Mouse (Mus musculus): Measurements from ENCODE around the gene Ebf1.

Gene Ebf1

DNA sequence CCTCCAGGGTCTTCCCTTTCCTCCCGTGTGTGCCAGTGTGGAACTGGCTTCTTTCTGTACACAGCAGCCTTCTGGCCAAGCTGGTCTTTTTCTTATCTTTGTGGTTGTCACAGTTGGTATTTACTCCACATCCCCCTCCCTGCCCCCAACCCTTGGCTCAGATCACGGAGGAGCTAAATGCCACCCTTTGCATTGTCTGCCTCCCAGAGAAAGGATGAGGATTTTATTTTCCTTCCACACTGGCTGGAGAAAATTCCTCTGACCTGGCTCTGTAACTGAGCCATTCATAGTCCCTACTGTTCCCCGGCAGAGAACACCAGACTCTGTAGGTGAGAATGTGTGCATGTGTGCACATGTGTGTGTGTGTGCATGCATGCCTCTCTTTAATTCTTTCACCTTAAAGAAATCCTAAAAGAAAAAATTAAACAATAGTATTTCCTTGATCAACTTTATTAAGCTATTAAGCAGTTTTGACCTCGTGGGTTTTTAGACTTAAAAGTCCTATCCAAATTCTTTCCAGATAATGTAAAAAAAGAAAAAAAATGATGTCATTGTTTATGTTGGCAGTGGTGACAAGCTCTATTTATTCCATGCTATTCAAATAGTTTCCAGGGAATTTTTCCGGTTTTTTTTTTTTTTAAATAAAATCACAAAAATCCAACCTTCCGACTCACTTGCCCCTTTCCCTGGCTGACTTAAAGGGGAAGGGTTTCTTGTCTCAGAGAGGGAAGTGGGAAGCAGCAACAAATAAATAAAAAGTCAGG, 123.3 kb downstream of the Ebf1 start:
- no peak for DNase-seq (ENCODE audit: low spot score)

DNA sequence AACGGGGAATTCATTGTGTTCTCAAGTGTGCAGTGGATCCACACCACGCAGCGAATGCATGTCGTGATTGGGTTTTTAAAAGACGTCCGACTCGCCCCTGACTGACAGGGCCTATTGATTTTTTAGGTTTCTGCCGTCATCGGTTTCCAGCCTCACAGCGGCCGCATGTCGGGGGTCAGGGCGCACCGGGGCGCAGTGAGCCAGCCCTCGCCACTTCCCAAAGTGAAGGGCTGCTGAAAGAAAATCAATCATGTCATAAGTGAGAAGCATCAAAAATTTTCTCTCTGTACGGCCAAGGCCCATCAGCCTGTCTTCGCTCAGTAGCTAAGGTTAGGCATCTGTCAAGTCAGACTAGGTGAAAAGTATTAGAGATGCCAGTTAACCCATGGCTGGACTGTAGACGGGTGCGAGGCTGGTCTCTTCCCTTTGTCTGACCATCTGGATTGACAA, 124.0 kb downstream of the Ebf1 start:
- no peak for DNase-seq (ENCODE audit: low spot score)

DNA sequence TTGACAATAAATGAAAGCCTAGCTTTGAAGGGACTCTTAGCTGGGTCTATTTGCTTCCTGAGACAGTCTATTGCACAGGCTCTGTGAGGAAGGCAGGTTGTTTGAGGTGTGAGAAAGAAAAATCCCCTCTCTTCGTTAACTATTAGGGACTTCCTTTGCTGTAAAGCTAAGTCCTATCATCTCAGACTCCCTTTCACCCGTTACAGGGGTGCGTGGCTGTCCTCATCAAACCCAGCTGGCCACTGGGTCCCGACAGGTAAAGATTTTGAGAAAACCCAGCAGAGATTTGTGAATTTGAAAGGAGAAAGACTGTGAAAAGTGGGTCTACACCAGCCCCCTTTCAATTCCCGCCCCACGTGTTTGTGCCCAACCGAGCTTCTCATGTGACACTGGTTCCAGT, 127.3 kb downstream of the Ebf1 start:
- no peak for DNase-seq (ENCODE audit: low spot score)

DNA sequence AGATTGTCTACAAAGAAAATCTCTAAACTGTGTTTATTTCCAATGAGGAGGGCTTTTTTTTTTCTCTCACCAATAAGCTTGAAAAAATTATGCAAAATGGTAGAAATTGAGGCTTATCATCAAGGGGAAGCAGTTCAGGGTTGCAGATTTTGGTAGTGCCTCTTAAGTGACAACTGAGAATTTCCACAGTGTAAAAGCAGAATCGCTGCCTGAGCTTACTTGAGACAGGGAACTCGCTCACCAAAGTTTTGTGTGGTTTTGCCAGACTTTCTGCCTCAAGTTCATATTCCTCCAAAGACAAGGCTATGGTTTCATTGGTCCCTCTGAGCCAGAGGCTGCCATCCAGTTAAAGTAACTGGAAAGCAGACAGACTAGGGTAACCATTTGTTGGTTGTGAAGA, 128.8 kb downstream of the Ebf1 start:
- no peak for DNase-seq (ENCODE audit: low spot score)

DNA sequence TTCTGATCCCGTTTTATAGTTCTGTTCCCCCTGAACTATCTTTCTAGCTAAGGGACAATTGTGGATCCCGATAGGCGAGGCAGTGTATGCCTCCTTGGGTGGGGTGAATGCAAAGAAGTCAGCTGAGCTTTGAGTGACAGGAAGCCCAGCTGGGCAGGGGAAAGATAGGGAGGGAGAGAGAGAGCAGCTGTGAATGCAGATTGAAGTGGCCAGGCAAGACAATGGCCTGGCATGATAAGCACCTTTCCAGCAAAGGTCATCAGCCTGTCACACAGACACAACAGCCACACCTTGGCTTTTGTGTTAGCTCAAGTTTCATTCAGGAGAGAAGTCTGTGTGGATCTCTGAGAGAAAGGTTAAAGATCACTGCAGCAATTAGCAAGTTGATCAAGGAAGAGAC, 129.6 kb downstream of the Ebf1 start:
- DNase-seq (ENCODE audit: low spot score): no peak

DNA sequence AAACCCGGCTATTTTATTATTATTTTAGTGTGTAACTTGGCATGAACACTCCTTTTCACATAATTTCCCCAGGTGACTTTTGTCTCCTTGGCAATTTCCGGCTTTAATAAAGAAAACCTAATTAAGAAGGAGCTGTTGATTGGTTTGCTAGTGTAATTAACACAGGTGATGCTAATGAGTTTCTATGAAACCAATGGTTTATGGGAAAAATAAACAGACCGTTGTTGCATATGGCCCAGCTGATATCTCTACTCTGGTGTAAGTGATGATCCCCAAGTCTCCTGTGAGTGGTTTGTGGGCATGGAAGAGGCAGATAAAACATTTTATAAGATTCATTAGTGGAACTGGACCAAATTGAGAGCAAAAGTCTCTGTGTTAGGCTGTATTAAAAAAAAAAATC, 132.2 kb downstream of the Ebf1 start:
- no peak for DNase-seq (ENCODE audit: low spot score)

DNA sequence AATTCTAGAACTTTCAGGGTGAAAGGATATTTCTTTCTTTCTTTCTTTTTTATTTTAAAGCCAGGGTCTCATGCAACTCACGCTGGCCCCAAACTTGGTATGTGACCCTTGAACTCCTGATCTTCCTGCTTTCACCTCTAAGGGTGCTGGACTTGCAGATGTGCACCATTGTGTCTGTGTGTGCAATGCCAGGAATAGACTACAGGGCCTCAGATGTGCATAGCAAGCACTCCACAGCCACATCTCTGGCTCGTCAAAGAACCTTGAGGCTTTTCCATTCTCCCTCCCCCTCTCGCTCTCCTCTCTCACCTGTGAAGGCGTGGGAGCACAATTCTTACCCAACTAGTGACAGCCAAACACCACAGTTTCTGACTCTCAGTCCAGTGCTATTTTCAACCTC, 137.2 kb downstream of the Ebf1 start:
- DNase-seq (ENCODE audit: low spot score): no peak

DNA sequence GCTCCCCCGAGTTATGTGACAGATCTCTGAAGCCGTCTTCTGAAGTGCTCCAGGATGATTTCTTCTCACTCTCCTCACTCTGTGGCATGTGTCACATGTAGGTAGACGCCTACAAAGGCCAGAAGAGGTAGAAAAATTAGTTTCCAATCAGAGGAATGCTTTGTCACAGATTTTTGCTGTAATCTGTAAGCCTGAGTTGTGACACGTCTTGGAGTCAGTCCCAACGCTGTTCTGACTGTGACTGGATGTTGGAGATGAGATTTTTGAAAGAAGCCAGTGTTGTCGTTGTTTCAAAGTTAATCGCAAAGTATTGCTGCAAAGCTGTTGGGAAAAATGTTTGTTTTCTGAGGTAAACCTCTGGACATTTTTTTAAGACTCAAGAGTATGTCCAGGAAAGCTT, 139.2 kb downstream of the Ebf1 start:
- DNase-seq (ENCODE audit: low spot score): no peak

DNA sequence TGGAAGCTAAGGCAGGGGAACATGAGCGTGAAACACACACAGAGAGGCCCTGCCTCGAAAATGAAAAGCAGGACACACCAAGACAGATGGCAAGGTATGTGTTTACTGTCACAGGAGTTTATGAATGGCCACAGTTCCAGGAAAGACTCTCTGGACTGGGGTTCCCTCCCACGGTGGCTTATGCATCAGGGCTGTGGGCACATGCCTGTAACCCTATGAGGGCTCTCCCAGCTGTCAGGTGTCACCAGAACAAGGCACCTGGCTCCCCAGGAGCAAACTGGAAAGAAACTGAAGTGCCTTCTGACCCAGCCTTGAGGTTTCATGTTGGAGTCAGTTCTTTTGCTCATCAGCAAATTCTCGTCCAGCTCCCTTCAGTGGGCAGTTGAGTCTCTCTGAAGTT, 141.7 kb downstream of the Ebf1 start:
- no peak for DNase-seq (ENCODE audit: low spot score)

DNA sequence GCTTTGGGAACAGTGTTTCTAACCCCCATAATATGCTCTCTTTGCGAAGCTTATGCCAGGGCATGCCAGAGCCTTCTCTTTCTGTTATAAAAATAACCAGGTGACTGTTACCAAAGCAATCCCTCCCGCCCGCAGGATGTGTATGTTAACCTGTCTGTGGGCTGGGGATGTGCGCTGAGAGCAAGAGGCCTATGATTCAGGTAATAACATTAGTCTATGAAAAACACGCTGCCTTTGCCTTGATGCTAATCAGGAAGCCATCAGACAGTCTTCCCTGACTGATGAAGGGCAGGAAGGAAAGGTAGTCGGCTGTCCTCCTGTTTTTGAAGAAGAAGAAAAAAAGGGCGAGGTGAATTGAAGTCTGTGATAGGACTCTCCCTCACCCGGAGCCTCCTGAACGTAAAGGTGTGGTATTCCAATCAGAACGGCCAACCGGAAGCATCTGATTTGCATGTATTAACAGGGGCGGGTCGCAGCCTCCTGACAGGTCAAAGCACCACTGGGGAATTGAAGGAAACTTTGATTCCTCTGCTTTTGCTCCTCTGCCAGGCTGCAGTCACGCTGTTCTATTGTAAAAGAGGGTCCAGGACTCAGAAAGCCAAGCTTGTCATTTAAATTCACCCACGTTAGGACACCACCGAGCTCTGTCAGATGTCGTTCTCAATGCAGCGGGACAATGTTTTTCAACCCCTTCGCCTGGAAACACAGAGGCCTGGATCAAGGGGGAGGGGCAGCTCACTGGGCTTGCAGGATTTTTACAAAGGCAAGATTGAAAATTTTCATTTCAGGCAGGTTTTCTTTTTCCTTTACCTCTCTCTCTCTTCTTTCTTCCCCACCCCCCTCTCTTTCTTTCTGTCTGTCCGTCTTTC, 144.2 kb downstream of the Ebf1 start:
- DNase-seq (ENCODE audit: low spot score): no peak

DNA sequence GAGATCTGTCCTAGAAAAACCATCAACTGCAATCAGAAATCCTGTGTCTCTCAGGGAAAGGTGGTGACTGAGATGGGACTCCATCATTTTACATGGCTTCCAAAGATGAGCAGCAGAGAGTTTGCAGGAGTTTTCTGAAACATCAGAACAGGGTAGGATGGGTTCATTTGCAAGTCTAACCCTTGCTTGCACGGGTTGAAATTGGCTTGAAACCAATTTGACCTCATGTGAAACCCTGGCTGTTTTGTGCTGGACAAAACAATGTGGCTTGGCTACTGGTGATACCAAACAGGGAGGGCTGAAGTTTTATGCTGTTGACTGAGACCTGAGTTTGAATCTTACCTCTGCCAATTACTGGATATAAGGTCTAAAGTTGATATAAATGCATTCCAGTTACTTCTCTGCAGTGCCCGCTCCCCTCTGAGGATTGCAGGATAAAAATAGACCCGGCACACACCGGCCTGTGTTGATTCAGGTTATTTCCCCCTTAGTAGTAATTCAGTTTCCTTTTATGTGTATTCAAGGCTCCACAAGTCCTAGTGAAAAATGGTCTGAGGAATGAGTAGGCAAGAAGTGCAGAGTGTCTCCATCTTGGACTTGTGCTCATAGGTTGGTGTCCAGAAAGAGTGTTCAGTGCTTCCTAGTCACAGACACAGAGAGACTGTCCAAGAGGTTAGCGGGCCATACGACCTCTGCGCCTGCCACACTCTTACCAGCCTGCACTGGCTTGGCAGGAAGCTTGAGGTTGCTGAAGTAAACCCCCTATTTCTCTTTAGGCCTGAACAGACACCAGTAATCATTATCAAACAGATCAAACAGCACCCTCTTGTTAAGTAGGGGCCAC, 147.1 kb downstream of the Ebf1 start:
- DNase-seq (ENCODE audit: low spot score): no peak

DNA sequence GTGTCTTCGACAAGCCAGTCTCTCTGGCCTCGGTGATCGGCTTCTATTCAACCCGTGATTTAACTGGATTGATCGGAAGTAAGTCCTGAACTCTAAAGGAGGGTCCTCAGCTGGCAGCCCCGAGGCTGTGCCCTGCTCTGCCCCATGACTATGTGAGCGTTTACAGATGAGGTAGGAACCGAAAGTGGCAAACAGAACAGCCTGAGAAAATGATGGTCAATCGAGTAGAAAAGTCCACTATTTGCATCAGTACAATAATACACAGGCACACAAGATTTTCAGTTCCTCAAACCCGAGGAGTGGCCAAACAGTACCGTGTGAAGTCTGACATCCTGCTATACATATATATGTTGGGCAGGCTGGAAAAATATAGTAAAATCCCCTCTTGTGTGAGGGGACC, 147.9 kb downstream of the Ebf1 start:
- DNase-seq (ENCODE audit: low spot score): no peak

DNA sequence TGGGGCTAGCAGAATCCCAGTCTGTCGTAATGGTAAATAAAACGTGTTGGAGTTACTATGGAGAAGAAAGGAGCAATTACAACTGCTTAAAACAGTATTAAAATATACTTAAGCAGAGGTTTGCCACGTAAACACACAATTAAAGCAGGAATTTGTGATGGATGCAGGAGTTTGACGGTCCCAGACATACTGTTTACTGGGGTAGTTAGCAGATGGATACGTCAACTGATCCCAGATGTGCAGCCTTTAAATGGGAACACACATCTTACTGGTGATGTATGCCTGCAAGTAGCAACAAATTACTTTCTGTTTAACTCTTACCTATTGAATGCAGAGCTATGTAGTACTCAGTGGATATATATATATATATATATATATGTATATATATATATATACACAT, 149.1 kb downstream of the Ebf1 start:
- DNase-seq (ENCODE audit: low spot score): no peak

DNA sequence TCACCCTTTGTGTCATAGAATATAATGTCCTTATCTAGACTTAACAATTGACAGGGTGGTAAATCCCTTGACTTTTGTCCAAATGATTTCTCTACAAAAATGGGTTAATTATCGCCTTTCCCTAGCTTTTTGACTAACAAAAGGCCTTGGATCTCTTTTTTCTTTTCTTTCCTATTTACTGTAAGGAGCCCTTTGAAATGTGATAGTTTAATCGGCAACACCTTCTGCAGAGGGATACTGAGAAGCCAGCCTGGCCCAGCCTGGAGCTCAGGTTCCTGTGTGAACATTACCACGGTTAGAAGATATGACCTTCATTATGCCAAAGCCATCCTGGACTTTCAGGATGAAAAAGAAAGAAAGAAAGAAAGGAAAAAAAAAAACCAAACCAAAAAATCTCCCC, 150.2 kb downstream of the Ebf1 start:
- DNase-seq (ENCODE audit: low spot score): no peak

DNA sequence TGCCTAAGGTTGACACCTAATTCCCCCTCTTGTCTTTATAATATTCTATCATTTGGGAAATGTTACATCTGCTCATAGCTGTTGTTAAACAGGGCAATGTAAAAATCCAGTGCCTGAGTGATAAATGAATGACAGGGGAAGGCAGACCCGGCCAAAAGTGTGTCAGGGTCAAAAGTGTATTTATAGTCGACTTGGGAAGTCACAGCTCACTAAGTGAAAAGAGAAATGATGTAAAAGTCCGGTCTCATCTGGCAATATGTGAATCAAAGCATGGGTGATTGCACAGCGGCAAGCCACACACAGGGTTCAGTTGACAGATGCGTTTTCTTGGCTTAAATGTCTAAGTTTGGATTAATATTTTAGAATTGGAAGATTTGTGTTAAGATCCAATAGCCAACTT, 151.2 kb downstream of the Ebf1 start:
- DNase-seq (ENCODE audit: low spot score): no peak

DNA sequence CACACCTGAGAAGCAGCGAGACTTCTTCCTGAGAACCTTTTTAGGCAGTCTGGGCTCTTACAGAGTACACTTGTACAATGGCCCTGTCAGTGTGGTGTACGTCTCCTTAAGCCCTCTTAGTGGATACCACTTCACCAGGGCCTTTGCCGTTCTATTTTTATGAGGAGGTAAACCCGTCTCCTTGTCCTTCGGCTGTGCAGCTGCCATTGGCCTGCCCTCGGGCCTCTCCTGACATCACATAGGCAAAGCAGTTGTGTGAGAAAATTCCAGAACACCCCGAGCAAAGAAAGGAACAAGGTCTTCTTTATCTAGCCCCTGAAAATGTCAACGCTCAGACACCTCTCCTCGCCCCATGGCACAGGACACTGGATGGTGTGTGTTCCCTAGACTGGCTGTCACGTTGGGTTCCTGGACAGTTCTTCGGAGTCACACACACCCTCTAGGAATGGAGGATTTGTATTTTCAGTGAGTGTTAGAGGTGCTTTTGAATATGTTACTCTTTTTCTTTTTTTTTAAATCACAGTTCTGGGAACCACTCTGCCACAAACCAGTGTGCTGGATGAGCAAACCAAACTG, 154.0 kb downstream of the Ebf1 start:
- DNase-seq (ENCODE audit: low spot score): no peak

DNA sequence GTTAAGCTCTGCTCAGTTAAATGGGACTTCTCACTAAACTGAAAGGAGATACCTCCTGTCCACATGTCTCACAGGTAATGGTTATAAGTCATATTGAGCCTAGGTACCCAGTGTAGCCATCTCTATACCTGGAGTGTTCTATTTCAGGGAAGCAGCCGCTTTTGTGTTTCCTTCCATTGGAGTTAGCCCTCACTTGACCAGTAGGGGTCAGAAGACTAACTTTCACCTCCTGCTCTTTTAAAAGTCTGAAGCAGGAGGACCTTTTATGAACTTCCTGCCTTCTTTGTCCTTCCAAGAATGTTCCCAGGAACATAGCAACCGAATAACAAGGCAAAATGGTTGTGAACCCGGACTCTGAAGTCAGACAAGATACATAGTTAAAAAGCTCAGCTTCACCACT, 157.3 kb downstream of the Ebf1 start:
- no peak for DNase-seq (ENCODE audit: low spot score)

DNA sequence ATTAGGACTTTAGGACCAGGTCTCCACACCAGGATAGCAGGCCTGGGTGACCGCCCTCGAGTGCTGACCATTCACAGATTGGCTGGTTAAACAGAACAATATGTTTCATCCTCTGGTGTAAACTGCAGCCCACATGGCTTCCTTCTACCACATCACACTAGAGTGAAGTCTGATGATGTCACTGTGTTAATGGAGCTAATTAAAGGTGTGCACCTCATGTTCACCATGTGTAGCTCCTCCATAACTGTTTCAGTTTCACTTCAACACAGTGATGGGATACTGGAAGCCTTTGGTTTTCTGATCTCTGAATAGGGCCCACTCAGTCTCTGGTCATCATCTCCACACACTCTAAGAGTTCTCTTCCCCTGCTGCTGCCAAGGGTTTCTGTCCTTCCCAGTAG, 158.4 kb downstream of the Ebf1 start:
- no peak for DNase-seq (ENCODE audit: low spot score)

DNA sequence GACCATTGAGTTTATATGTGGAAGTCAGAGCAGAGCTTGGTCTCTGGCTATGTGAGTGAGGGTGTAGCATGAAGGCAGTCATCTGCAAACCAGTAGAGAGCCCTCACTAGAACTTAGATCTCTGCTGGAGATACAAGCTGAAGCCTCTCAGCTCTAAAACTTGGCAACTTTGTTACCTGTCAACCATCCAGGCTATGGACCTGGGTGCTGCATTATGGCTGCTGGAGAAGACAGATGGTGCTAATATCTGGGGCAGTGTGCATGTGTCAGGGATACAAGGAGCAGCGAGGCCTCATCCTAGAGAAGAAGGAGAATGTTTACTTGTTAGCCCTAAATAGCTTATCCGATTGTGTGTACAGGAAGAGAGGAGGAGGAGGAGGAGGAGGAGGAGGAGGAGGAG, 159.4 kb downstream of the Ebf1 start:
- DNase-seq (ENCODE audit: low spot score): no peak

DNA sequence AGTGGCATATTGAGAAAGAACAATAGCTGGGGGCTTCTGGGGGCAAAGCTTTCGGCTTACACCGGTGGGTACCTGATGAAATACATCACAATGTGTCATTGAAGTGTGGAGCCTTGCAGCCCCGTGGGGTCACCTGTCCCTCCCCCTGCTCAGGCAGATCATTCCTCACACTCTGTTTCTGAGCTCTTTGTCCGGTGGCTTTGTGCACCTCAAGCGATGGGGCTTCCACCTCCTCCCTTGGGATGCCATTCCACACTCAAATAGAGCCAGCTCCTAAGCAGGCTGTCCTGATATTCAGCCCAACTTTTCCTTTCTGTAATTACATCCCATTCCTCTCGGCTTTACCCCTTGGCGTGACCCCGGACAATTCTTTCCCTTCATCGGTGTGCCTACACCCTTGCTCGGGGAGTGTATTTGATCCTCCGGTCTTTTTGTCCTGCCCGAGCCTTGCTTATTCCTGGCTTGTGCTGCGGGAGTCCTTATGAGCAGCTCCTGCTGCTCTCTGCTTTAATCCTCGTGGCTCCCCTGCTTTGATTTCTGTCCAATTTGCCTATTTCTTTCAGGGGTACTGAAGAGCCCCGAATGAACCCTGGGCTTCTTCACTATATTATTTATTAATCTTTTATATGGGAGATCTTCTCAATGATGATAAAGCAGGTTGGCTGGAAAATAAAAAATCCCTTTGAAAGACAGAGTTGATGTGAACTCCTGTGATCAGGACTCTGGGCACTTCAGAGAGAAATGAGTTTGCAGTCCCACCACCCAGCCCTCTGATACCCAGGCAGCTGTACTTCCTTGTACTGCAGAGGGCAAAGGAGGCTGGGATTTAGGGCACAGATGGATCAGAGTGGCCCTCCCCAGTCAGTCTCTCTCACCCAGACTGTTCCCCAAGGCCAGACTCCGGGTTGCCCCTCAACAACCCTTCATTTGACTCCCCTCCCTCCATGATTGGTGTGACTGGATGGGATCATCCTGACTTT, 160.5 kb downstream of the Ebf1 start:
- DNase-seq (ENCODE audit: low spot score): no peak

DNA sequence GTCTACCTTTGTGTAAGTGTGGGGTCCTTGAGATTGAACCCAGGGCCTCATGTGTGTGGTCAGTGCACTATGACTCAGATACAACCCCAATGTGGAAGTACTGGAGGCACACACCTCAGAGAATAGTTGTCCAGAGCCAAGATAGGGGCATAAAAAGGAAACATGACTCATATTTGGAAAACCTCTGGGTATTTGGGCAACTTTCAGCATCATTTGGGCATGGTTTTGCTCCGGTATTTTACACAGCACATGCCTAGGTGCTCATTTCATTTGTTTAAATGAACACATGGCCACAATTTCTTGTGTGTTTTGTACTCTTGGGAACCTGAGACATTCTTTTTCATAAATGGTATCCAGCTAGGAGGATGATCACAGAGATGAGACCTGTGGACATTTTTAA, 161.9 kb downstream of the Ebf1 start:
- DNase-seq (ENCODE audit: low spot score): no peak

Measured in ovary, adult 18-20 months (tissue).